Mouse (Mus musculus) bone marrow, adult 2 months (tissue): Measurements from ENCODE around the gene Pramef8.

Experiments
- CTCF ChIP-seq: fragments of 200-500 bp; IDR thresholded peaks from 2 replicates; pipeline ENCODE4 v1.5.1; 2011; ENCODE audit warnings: low read length, control low read depth; ENCODE audit not compliant: control insufficient read depth, insufficient read depth
- POLR2A ChIP-seq: fragments of 200-500 bp; IDR thresholded peaks from 2 replicates; pipeline ENCODE4 v1.6.1; 2011; ENCODE audit warnings: low read depth, mild to moderate bottlenecking, control low read depth, low read length, borderline replicate concordance; ENCODE audit not compliant: control insufficient read depth

GRCm38 (mm10) chr4:143413621-143414020 lies 1.4 kb downstream of the Pramef8 start:
- TF ChIP-seq CTCF (no peak), POLR2A (no peak)
